Mouse (Mus musculus) kidney, postnatal 25 days (tissue): ENCODE measurements around the gene Kcnip1.

Experiments used
- DNase-seq, 2 experiments: peaks; one replicate each; pipeline ENCODE4 v3.0.0; 2021; ENCODE audit warnings: mixed read lengths in 2 of 2

Gene Kcnip1

GRCm38 (mm10) chr11:33992938-33993337 is at the start of gene Kcnip1:
Gene Kcnip1 (minus strand): TSS chr11:33993152.
- no peak for DNase-seq

DNA sequence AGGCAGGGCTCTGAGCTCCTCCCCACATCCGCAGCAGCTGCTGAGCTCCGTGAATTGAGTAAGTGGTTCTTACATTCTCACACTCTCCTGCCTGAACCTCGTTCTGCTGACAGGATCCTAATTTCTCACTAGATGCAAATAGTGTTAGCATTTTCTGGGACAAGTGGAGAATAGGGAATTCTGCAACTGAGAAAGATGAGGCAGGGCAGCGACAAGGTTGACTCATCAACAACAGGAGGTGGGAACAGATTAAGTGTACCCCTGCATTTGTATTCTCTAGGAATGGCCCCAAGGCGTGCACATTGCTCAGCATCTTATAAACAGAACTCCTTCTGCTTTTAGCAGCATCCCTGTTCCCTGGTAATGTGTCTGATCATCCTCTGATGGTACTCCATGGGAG is 47.1 kb upstream of the Kcnip1 start:
- no peak for DNase-seq

GRCm38 (mm10) chr11:34035909-34036658 is 43.1 kb upstream of the Kcnip1 start:
- DNase-seq = no peak

- DNase-seq = no peak
These were observed 41.8 kb upstream of the Kcnip1 start for GRCm38 (mm10) chr11:34034794-34035193.

DNA sequence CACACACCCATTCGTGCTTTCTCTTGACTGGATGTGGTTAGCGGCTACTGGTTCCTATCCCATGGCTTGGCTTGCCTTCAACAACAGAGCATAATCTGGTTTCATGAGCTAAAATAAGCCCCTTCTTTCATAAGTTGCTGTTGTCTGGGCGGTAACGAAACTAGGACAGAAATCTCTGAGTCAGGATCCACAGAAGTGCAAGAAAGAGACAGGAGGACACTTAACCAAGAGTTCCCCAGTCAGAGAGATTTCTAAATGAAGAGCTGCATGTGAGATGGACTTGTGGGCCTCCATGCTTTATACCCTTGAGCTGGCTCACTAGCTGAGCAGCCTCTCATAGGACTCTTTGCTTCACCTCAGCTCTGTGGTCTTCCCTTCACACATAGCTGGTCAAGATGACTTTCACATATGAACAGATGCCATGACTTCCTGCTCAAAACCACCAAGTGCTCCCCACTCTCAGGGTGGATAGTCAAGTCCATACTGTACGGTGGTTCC is 41.1 kb upstream of the Kcnip1 start:
- no peak for DNase-seq

DNA sequence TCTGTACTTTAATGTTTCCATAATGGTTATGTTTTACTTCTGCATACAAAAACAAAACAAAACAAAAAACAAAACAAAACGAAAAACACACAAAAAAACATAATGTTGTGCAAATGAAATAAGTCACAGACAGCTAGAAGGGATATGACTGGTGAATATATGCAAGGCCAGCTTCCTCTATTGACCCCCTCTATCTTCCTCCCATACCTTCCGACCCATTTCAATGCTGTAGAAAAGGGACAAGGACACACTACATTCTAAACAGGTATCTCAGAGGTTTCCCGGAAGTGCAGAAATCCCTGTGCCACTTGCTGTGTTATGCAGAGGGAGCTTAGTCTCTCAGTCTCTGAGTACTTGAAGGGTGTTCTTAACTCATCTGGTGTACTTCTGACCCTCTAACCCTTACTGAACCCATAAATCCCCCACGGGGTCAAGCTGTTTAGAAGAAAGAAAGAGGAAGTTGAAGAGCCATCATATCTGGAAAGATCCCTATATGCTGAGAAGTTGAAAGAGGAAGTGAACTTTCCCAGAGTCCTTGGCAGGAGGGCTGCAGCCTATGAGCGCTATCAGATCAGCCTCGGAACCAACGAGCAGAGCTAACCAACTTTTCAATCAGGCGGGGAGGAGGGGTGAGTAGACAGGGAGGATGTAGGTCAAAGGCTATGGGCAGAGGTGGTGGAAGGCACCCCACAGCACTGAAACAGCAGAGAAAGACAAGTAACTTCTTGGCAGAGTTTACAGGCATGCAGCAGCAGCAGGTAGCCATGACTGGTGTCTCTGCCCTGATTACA is 38.3 kb upstream of the Kcnip1 start:
- no peak for DNase-seq

- no peak for DNase-seq
These were observed 36.7 kb upstream of the Kcnip1 start for GRCm38 (mm10) chr11:34029658-34030057.

GRCm38 (mm10) chr11:34025091-34025490 is 32.1 kb upstream of the Kcnip1 start:
- DNase-seq = no peak

GRCm38 (mm10) chr11:34012007-34012652 is 19.2 kb upstream of the Kcnip1 start:
- no peak for DNase-seq

DNA sequence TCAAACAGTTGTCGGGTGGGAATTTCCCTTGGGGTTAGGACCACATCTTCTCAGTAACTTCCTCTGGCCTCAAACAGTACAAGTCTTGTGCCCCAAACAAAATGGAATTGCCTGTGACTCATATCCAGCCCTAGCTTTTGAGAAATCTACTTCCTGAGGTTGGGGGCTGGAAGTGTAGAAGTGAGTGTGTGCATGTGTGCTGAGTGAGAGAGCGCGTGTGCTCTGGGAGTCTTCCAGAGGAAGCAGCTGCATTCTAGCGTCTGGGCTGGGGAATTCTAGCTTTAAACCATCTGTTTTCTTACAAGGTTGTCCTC is 17.9 kb upstream of the Kcnip1 start:
- DNase-seq = no peak

DNA sequence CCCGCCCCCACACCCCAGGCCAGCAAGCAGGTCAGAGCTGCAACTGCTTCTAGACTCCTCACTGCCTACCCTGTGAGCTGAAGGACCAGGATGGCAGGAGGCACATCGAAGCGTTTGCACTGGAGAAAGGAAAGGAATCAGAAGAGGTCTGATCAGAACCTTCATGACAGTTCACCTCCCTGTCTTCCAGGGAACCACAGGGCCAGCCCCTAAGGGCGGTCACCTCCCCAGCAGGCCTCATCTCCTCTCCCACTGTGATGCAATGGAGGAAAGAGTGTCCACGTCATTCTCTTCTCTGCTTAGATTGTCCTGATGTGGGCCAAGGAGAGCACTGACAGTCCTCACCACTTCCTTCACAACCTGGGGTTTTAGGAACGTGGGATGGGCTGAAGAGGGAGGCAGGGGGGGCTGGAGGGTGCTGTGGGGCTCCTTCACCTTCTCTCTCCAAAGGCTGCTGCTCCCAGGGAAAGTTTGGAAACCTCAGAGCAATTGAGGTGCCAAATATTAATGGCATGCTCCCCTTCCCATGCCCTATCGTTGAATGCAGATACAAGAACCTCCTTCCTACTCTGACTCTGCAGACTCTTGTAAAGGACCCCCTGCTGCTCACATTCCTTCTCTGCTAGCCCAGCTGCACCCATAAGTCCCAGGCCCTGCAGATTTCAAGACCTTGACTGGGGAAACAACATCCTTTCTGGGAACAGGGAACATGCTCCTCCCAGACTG is 17.3 kb upstream of the Kcnip1 start:
- DNase-seq = no peak

- DNase-seq = no peak
These were observed 16.6 kb upstream of the Kcnip1 start for GRCm38 (mm10) chr11:34009316-34010087.

DNA sequence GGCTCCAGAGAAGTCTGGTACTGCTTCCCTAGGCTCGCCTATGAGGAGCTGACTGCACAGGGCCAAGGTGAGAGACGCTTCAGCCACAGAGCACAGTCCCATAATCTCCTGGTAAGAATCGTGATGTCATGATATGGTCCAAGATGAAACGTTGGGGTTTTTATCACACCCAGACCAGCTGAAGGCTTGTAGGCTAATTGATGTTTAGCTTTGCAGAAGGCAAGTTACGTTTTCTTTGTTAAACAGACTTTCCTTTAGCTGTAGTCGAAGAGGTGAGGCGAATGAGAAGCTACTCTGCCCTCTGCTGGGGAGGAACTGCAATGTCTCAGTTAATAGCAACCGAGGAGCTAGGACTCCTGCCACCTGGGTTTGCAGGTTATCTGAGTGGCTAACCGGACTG is 15.8 kb upstream of the Kcnip1 start:
- peak; percentile 43 to 60 for DNase-seq

DNA sequence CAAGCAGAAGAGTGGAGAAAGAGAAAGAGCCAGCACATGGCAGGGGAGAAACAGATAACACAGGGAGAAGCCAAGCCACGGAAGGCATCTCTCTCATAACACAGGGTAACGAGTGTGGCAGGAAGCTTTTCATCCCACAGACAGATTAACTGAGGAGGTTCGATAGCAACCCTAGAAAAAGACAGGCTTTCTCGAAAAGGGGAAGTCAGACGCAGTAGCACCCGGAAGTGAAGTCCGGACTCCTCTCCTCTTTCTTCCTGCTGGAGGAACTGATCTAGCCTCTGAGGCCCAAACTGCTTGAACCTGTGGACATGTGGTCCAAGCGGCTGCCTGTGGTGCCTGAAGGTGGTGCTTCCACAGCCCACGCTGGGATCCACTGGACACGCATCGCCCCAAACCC is 15.3 kb upstream of the Kcnip1 start:
- DNase-seq = no peak

GRCm38 (mm10) chr11:34007616-34008015 is 14.7 kb upstream of the Kcnip1 start:
- no peak for DNase-seq

DNA sequence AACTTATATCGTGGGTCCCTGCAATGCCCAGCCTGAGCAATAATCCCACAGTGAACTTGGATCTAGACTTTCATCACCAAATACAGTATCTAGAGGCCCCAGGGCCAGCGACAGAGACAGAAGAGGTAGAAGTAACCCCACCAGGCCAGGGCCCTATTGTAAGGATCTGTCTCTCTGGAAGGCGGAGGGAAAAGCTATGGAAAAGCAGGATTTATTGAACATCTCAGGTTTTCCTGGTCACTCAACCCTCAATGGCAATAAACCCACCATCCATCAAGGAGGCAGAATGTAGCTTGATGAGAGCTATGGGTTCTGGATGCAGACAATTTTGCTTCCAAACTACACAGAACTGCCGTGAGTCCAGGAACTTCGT is 9.6 kb upstream of the Kcnip1 start:
- no peak for DNase-seq

- DNase-seq = peak in 1 of 2 experiments; percentile 63
These were observed 9.1 kb upstream of the Kcnip1 start for GRCm38 (mm10) chr11:34001938-34002592.

DNA sequence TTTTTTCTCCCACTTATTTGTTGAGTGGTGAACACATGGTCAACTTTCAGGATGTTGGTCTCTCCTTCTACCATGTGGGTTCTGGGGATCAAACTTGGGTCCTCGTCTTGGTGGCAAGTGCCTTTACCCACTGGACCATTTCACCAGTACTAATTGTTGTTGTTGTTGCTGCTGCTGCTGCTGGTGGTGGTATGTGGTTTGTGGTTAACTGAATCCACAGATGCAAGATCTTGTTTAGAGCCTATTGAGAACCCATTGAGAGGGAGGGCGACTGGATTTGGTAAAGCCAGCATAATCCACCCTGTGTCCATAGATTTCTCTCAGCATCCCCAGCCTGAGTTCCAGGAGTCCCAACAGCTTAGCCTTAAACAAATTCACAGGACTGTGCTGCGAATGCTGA is 7.5 kb upstream of the Kcnip1 start:
- DNase-seq = no peak

GRCm38 (mm10) chr11:33998244-33998643 is 5.3 kb upstream of the Kcnip1 start:
- no peak for DNase-seq

GRCm38 (mm10) chr11:33993496-33993895 is 544 bp upstream of the Kcnip1 start:
- no peak for DNase-seq

DNA sequence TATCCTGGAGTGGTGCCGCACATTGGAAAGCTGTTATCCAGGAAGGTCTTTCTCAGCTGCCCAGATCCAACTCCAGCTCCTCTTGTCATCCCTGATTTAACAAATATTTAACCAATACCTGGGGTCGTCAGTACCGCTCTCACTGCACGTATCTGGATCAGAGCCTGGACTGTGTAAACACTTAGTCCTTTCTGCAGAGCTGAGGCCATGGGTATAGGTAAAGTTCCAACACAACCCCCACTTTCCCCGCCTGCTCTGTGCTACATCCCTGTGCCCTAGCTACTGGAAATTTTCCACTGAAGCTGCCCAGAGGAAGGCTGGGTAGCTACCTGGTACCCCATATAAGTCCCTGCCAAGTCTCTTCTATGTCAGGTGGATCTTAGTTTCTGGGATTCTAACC is 3.0 kb downstream of the Kcnip1 start:
- no peak for DNase-seq

DNA sequence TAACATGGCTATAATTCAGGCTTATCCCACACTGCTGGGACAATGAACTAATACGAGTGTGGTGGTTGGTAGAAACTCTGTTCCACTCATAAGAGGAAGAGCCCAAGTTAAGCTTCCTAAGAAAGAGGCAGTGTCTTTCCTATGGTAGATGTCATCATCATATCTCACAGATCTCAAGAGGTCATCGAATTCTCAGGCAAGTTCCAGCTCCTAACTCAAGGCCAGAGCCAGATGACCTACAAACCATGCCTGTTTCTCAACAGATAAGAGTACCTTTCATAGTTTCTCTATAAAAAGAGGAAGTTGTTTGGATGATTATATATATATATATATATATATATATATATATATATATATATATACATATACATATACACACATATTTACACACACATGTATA is 6.4 kb downstream of the Kcnip1 start:
- DNase-seq = no peak
